Mouse (Mus musculus): ENCODE measurements around the gene Tapbp. TPM values are rescaled to one million over a fixed set of nuclear protein-coding genes. Genes with fewer than 3 reads are reported as not detected.
"Not testable (repeated sequence)": the region's sequence is repeated elsewhere in the genome, so short reads cannot be mapped to it uniquely, and the experiment has no call there.

The Tapbp gene
- total RNA-seq, 2 experiments from 2014 or later = 57.7 to 68.2 TPM

DNA sequence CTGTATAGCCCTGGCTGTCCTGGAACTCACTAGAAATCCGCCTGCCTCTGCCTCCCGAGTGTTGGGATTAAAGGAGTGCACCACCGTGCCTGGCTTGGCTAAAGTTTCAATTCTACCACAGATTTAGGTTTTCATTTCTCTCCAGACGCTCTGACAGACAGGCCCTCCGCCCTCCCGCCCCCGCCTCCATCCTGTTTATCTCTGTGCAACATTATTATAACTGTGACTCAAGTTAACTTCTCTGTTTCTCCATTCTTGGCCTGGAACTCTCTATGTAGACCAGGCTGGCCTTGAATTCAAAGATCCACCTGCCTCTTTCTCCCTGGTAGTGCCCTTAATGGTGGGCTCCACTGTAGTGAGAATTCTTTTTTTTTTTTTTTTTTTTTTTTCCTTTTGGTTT lies 13.2 kb upstream of the Tapbp start:
- ATAC-seq (replicated peaks; ENCODE audit: poor library complexity, severe bottlenecking) = peak; percentile 55

DNA sequence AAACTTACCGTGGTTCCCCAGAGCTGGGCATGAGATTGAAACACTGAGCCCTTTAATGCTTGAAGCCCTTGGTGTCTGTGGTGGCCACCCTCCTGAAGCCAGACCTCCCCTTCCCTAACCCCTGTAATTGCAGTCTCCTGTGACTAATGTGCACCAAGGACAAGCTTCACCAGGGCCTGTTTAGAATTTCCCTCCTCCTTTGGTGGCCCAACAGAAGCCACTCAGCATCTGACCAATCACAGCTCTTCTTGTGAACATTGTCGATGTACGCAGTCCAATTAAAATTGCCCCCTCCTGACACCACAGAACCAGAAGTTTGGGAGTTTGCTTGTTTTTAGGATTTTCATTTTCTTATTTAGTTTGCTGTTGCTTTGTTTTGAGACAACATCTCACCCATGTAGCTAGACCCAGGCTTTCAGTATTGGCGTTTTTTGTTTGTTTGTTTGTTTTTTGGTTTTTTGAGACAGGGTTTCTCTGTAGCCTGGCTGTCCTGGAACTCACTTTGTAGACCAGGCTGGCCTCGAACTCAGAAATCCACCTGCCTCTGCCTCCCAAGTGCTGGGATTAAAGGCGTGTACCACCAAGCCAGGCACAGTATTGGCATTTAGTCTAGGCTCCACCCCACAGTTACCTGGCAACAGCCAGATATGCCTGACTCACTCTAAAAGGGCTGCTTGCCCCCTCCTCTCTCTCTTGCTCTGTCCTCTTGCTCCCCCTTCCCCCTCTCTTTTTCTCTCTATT lies 11.6 kb upstream of the Tapbp start:
- not testable (repeated sequence) for ATAC-seq (replicated peaks; ENCODE audit: poor library complexity, severe bottlenecking)

DNA sequence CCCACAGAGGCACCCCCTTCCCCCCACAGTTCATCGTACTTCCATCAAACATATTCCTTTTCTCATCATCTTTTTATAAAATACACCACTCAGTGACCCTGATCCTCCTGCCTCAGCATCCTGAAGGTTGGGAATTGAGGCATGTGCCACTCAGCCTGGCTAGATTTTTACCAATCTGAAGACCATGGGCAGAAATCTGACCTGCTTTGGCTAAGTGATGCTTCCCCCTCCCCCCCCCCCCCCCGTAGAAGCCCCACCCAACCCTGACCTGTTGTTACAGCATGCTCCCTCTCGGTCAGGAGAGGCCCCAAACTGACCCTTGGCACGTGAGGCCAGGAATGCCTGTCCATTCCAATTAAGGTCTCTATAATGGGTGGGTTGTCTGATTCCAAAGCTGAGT lies 10.9 kb upstream of the Tapbp start, which contains the start of gene Platr17:
Gene Platr17 (plus strand): TSS at position 301 of the 400 bp plus-strand sequence.
- not testable (repeated sequence) for ATAC-seq (replicated peaks; ENCODE audit: poor library complexity, severe bottlenecking)

DNA sequence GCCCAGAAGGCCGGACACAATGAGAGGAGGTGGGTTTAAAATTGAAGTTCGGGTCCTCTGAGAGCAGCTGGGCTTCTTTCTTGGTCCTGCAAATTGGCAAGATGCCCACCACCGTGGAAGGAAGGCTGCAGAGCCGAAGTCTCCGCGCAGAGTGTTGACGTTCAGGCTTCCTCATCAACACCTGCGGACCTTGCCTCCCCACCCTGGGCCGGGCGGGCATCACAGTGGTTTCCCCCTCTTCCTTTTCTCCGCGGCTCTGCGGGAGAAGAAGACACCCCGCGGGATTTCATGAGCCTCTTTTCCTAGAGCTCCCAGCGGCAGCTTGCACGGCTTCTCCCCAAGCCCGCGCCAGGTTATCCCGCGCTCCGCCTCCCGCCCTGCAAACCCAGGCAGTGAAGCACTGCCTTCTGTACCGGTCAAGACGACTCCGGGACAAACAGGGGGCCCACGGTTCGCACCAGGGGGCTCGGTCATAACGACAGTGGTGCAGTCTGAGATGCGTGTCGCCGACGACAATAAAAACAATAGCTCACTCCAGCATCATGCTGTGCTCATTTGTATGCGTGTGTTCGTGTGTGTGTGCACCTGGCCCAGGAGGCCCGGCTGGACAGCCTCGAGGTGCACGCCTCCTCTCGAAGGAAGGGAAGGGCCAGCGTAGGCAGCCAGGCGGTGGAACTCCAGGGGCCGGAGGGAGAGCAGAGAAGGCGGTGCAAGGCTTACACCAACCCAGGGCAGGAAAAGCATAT lies 7.2 kb upstream of the Tapbp start:
- ATAC-seq (replicated peaks; ENCODE audit: poor library complexity, severe bottlenecking) = peak; percentile 20

DNA sequence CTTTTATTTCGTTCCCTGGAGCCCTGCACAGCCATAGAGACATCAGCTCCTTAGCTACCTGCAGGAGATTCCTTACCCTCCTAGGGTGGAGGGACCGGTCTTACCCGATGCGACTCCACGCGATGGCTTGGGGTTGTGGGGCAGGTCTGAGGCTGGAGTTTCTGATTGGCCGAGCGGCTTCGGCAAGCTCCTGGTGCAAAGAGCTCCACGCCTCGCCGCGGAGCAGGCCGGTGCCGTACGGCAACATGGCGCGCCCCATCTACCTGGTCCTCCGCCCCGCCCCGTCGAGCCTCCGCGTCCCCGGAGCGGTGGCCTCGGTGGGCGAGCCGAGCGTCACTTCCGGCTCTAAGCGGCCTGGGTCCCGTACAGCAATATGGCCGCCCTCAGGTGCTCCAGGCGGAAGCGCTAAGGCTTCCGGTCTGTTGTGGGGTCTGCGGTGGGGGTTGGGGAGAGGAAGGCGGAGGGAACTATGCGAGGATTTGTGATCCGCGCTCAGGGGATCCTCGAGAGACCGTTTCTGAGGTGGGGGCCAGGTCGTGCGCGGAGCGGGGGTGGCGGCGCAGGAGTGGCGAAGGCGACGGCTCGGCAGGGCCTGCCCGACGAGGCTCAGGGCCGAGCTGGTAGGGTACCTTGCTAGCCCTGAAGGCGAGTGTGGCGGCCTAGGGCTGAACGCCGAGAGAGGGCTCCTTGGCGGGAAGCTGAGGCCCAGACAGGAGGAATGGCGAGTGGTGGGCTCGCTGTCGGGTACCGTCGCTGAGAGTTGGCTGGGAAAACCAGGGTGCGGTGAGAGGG lies 6.4 kb upstream of the Tapbp start, which contains the start of gene Daxx:
Gene Daxx (plus strand): TSS at position 338 of the 792 bp plus-strand sequence.
- peak; percentile 90 for ATAC-seq (replicated peaks; ENCODE audit: poor library complexity, severe bottlenecking)

DNA sequence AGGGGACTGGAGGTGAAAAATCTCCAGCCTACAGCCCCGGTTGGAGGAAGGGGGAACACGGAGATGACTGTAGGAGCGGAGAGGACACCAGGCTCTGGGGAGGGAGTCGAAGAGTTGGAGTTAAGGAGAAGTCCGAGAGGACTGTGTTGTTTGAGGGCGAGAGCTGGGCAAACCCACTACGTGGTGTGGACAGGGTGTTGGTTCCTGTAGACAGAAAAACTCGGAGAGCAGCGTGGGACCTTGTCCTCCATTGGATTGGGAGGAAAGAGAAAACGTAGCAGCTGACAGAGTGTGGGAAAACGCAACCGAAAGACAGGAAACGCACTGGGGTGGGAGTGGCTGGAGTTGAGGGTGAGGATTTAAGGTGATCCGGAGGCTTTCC lies 5.8 kb upstream of the Tapbp start:
- peak; percentile 44 for ATAC-seq (replicated peaks; ENCODE audit: poor library complexity, severe bottlenecking)

DNA sequence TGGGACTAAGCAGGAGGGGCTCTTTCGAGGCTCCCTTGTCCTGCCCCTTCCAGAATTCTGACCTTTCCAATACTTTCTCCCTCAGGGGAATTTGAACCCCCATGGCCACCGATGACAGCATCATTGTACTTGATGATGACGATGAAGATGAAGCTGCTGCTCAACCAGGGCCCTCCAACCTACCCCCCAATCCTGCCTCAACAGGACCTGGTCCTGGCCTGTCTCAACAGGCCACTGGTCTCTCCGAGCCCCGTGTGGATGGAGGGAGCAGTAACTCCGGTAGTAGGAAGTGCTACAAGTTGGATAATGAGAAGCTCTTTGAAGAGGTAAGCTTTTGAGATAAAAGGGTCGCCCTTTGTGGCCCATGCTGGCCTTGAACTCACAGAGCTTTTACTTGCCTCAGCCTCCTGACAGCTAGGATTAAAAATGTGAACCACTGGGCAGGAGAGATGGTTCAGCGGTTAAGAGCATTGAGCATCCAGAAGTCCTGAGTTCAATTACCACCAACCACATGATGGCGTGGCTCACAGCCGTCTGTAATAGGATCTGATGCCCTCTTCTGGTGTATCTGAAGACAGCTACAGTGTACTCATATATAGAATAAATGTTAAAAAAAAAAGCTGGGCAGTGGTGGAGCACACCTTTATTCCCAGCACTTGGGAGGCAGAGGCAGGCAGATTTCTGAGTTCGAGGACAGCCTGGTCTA lies 5.2 kb upstream of the Tapbp start:
- no peak for ATAC-seq (replicated peaks; ENCODE audit: poor library complexity, severe bottlenecking)

DNA sequence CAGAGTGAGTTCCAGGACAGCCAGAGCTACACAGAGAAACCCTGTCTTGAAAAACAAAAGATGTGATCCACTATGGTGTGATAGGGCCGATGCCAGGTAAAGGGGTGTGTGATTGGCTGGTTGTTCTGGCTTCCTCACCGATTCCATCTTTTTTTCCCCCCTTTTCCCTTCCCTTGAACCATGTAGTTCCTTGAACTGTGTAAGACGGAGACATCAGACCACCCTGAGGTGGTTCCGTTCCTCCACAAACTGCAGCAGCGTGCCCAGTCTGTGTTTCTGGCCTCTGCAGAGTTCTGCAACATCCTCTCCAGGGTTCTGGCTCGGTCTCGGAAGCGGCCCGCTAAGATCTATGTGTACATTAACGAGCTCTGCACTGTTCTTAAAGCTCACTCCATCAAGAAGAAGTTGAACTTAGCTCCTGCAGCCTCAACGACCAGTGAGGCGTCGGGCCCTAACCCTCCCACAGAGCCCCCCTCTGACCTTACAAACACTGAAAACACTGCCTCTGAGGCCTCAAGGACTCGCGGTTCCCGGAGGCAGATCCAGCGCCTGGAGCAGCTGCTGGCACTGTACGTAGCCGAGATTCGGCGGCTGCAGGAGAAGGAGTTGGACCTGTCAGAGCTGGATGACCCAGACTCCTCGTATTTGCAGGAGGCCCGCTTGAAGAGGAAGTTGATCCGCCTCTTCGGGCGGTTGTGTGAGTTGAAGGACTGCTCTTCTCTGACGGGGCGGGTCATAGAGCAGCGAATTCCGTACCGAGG lies 4.5 kb upstream of the Tapbp start:
- no peak for ATAC-seq (replicated peaks; ENCODE audit: poor library complexity, severe bottlenecking)

DNA sequence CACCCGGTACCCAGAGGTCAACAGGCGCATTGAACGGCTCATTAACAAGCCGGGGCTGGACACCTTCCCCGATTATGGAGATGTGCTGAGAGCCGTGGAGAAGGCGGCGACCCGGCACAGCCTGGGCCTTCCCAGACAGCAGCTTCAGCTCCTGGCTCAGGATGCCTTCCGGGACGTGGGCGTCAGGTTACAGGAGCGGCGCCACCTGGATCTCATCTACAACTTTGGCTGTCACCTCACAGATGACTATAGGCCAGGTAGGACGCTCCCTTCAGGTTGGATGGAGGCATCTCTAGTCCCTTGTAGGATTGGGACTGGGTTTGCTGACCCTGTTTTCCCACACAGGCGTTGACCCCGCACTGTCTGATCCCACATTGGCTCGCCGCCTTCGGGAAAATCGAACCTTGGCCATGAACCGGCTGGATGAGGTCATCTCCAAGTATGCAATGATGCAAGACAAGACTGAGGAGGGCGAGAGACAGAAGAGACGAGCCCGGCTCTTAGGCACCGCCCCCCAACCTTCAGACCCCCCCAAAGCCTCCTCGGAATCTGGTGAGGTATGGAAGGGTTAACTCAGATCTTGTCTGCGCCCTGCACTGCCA lies 3.8 kb upstream of the Tapbp start:
- ATAC-seq (replicated peaks; ENCODE audit: poor library complexity, severe bottlenecking) = no peak

DNA sequence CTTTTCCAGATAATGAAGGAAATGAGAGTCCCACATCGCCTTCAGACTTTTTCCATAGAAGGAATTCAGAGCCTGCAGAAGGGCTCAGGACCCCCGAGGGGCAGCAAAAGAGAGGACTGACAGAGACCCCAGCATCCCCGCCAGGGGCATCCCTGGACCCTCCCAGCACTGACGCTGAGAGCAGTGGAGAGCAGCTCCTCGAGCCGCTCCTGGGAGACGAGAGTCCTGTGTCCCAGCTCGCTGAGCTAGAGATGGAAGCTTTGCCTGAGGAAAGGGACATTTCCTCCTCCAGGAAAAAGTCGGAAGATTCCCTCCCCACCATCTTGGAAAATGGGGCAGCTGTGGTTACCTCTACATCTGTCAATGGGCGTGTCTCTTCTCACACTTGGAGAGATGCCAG lies 2.4 kb upstream of the Tapbp start:
- no peak for ATAC-seq (replicated peaks; ENCODE audit: poor library complexity, severe bottlenecking)

DNA sequence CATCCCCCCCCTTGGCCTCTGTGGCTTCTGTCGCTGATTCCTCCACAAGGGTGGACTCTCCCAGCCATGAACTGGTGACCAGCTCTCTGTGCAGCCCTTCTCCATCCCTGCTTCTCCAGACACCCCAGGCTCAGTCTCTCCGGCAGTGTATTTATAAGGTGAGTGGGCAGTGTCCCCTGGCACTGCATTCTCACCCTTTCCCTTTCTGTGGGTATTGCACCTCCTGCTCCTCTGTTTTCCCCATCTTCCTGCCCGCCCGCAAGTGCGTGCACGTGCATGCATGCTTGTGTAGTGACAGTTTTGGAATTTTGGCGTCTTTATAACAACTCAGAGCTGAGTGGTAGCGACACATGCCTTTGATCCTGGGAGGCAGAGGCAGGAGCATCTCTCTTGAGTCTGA lies 1.8 kb upstream of the Tapbp start:
- no peak for ATAC-seq (replicated peaks; ENCODE audit: poor library complexity, severe bottlenecking)

DNA sequence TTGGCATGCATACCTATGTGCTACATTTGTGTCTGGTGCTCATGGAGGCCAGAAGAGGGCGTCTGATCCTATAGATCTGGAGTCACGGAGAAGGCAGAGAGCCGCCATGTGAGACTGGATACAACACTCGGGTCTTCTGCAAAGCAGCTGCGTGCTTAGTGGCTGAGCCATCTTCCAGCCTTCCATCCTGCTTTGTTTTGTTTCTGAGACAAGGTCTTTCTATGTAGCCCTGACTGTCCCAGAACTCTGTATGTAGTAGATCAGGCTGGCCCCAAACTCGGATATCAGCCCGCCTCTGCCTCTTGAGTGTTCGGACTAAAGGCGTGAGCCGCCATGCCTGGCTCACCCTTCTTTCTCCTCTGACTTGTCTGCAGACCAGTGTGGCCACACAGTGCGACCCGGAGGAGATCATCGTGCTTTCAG lies 719 bp upstream of the Tapbp start:
- no peak for ATAC-seq (replicated peaks; ENCODE audit: poor library complexity, severe bottlenecking)

DNA sequence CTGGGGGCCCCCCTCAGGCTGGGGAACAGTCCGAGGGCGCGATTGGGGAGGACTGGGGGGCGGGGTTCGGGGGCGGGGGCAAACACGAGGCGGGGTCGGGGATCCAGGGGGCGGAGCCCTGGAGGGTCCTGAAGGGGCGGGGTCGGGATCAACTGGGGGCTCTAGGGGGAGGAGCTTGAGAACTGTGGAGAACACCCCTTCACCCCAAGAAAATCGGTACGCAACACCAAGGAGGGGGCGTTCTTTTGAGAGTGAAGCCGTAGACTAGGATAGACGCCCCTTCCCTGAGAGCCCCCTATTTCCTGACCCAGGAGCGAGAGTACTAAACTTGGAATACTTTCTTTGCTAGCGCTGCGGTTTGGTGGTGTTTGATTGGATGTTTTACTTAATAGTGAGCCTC lies 595 bp downstream of the Tapbp start:
- ATAC-seq (replicated peaks; ENCODE audit: poor library complexity, severe bottlenecking) = 0 out of 2 replicates have a peak, but pooled peaks have one; percentile 11

DNA sequence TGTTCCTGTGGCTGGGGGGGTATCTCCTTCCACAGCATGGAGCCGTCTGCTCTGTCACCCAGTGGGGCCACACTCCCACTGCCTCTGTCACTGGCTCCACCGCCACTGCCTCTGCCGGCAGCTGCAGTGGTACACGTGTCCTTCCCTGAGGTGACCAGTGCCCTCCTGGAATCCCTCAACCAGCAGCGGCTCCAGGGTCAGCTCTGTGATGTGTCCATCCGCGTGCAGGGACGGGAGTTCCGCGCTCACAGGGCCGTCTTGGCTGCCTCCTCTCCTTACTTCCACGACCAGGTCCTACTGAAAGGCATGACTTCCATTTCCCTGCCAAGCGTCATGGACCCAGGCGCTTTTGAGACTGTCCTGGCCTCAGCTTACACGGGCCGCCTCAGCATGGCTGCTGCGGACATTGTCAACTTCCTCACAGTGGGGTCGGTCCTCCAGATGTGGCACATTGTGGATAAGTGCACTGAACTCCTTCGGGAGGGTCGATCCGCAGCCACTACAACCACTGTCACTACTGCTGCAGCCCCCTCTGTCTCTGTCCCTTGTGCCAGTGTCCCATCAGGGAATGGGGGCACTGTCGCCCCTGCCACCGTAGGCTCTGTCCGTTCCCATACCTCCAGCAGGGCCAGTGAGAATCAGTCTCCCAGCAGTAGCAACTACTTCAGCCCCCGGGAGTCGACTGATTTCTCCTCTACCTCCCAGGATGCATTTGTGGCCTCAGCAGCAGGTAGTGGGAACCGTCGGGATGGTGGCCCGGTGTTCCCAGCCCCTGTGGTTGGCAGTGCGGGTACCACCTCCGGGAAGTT lies 1.4 kb downstream of the Tapbp start:
- no peak for ATAC-seq (replicated peaks; ENCODE audit: poor library complexity, severe bottlenecking)

DNA sequence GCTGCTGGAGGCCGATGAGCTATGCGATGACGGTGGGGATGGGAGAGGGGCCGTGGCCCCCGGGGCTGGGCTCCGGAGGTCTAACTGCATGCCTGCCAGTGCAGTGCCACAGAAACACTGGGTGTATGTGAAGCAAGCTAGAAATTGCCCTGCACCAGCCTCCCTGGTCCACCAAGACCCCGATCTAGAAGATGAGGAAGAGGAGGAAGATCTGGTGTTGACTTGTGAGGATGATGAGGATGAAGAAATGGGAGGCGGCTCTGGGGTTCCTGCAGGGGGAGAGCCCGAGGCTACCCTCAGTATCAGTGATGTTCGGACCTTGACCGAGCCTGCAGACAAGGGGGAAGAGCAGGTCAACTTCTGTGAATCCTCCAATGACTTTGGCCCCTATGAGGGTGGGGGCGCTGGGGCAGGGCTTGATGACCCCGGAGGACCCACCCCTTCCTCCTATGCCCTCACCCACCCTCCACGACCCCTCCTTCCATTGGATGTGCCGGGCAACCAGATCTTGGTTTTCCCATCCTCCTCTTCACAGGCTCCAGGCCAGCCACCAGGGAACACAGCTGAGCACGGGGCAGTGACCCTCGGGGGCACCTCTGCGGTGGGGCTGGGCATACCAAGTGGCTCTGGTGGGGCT lies 2.1 kb downstream of the Tapbp start:
- ATAC-seq (replicated peaks; ENCODE audit: poor library complexity, severe bottlenecking) = no peak

DNA sequence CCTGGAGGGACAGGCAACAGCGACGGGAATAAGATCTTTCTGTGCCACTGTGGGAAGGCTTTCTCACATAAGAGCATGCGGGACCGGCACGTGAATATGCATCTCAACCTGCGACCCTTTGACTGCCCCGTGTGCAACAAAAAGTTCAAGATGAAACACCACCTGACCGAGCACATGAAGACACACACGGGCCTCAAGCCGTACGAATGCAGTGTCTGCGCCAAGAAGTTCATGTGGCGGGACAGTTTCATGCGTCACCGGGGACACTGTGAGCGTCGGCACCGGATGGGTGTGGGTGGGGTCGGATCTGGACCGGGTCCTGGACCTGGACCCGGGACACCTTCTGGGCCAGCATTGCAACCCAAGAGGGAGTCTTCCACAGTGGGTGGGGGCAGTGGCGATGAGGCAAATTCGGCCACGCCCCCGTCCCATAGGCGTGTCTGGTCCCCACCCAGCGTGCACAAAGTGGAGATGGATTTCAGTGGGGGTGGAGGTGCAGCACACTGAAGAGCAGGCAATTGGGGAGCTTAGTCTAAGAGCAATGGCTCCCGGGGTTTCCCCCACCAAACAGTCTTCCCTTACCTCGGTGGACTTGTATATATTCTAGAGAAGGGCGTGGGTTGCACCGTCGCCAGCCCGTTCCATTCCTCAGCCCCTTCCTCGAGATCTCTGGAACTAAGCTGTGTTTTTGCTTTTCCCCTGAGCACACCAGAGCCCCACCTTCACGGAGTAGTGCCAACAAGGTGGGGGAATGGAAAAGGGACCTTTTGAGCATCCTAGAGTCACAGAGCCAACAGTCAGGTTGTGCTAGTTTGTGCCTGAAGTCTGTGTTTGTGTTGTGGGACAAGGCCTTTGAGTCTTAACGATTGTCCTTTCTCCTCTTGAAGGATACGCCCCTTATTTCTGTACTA lies 2.8 kb downstream of the Tapbp start:
- ATAC-seq (replicated peaks; ENCODE audit: poor library complexity, severe bottlenecking) = no peak

Data from granulocyte monocyte progenitor cell, adult 5-6 weeks (primary cell).